Mouse (Mus musculus) heart, embryonic 11.5 days (tissue): ENCODE data around the gene Prkaca. TPM values are rescaled to one million over a fixed set of nuclear protein-coding genes. Genes with fewer than 3 reads are reported as not detected.

ENCODE experiments used
- ATAC-seq: fragments of 200-750 bp; cut with Nextera tagmentation; replicated peaks from 2 replicates; pipeline ENCODE4 v1.8.0; 2017; ENCODE audit warnings: moderate library complexity; ENCODE audit not compliant: insufficient number of reproducible peaks, low FRiP score, low TSS enrichment
- H3K27ac ChIP-seq: fragments of 300-500 bp; sonication (generic); 2 replicates; pipeline ENCODE4 v1.5.1; 2014; ENCODE audit warnings: mild to moderate bottlenecking, low read depth, low read length
- H3K27me3 ChIP-seq: fragments of 300-500 bp; sonication (generic); 2 replicates; pipeline ENCODE4 v1.6.1; 2014; ENCODE audit warnings: mild to moderate bottlenecking, low read length, mixed read lengths; ENCODE audit not compliant: control insufficient read depth, insufficient read depth
- H3K36me3 ChIP-seq: fragments of 300-500 bp; sonication (generic); 2 replicates; pipeline ENCODE4 v1.6.1; 2014; ENCODE audit warnings: mild to moderate bottlenecking, low read length, moderate library complexity, mixed read lengths; ENCODE audit not compliant: control insufficient read depth, insufficient read depth
- H3K4me1 ChIP-seq: fragments of 300-500 bp; sonication (generic); 2 replicates; pipeline ENCODE4 v1.6.1; 2014; ENCODE audit warnings: low read length; ENCODE audit not compliant: control insufficient read depth, insufficient read depth
- H3K4me2 ChIP-seq: fragments of 300-500 bp; sonication (generic); 2 replicates; pipeline ENCODE4 v1.6.1; 2014; ENCODE audit warnings: mild to moderate bottlenecking, moderate library complexity
- H3K4me3 ChIP-seq: fragments of 300-500 bp; sonication (generic); 2 replicates; pipeline ENCODE4 v1.5.1; 2014; ENCODE audit warnings: low read depth, low read length
- H3K9ac ChIP-seq: fragments of 300-500 bp; sonication (generic); 2 replicates; pipeline ENCODE4 v1.6.1; 2014; ENCODE audit warnings: mild to moderate bottlenecking, low read depth, low read length, moderate library complexity
- H3K9me3 ChIP-seq: fragments of 300-500 bp; sonication (generic); replicated peaks from 2 replicates; pipeline ENCODE4 v1.6.1; 2016; ENCODE audit warnings: low read length; ENCODE audit not compliant: control insufficient read depth
- WGBS: fragments of 180-500 bp; shearing (Covaris S2); extraction: QIAGEN DNeasy Blood & Tissue Kit; methylation state at CpG from one replicate; pipeline ENCODE4 v1.1.7; 2014; ENCODE audit not compliant: insufficient replicate concordance; 5-methylcytosine and 5-hydroxymethylcytosine counted together
- microRNA counts: library from miRNA; unstranded; fragments of <30 nt; microRNA quantifications from one replicate; lab custom pipeline; 2015
- microRNA-seq: library from miRNA; unstranded; fragments of <30 nt; microRNA quantifications from one replicate; pipeline ENCODE4, GENCODE M21; 2016; ENCODE audit warnings: borderline number of aligned reads
- polyA plus RNA-seq: library from polyadenylated mRNA; unstranded; fragments of >200 nt; fragmentation: Nextera tagmentation; extraction: Ambion mirVana; gene quantifications from 2 replicates; pipeline ENCODE4 v1.2.1, GENCODE M21; 2014

Prkaca gene
- polyA plus RNA-seq, 1 experiment from 2014 or later = 139 TPM

DNA sequence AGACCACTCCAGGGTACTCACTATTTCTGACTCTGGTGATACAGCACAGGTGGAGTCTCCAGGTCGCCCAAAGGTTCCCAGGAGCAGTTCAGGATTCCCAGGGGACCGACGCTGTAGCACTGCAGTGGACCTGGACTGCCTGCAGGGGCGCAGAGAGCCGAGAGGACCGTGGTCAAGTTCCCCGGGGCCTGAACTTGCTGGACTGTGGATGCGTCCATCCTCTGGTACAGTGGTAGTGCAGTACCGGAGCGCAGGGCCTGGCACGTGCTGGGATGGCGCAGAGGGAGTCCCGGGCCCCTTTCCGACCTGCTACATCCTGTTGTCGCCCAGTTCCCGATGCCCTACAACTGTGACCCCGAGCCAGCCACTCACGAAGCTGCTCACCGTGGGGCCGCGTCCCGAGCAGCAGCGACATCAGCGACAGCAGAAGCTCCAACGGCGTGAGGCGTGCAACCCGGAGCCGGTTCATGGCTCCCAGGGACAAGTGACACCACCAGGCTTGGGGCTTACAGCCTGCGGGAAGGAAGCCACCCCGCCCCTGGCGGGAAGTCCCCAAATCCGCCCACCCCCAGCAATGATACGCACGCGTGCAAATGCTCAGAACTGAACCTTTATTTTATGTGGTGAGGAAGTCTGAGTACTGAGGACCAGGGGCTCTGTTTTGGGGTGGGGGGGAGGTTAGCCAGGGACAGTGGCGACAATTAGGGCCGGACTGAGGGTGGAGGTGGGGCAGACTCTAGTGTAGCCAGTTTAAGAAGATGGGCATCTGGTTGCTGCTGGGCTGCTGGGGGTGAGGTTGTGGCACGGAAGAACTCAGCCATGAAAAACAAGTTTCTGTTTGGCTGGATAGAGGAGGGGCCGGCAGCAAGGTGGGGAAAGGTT is 69.5 kb downstream of the Prkaca start, which contains the start of gene Il27ra:
Gene Il27ra, minus strand, starts transcription at position 524 of the 882 bp plus-strand sequence.
- peak; percentile 58; the same call in 1 of the 2 replicates for ATAC-seq
- H3K4me3 ChIP-seq = peak within 1 kb of the TSS; percentile 46
- H3K4me2 ChIP-seq = peak within 1 kb of the TSS; percentile 78
- 3% methylated on average over 40 of the region's 40 CpGs for WGBS
- peaks cover 51% of the 10 kb centered on the region for H3K27me3 ChIP-seq
- no peaks in the 10 kb centered on the region for H3K36me3 ChIP-seq
- peaks cover 5% of the 10 kb centered on the region; the same call in 1 of the 2 replicates for H3K4me1 ChIP-seq
- no peak within 1 kb of the TSS for H3K27ac ChIP-seq
- H3K9ac ChIP-seq = peak within 1 kb of the TSS; percentile 64
- no peaks in the 10 kb centered on the region for H3K9me3 ChIP-seq

DNA sequence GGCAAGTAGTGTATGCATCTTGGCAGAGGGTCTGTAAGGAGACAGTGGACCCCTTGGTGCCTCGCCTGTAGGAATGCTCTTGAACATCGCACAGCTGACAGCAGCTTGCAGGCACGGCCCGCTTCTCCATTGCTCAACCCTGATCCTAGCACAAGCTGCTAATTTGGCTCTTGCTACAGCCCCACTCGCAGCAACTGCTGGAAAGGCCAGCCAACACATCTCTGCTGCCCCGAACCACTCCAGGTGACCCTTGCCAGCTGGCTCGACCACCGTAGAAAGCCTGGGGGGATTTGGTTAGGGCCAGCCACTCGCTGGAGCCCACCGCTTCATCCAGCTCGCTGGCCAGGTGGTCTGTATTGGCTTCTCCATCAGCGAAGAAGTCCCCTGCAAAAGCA is 70.2 kb downstream of the Prkaca start:
- Histone ChIP-seq H3K4me3 (peak overlapping the region; percentile 46), H3K4me1 (peaks cover 5% of the 10 kb centered on the region; the same call in 1 of the 2 replicates), H3K9ac (no peak overlapping the region), H3K36me3 (no peaks in the 10 kb centered on the region), H3K9me3 (no peaks in the 10 kb centered on the region), H3K4me2 (peak overlapping the region; percentile 78), H3K27me3 (peaks cover 51% of the 10 kb centered on the region), H3K27ac (no peak overlapping the region)
- no peak for ATAC-seq
- 27% methylated on average over 12 of the region's 12 CpGs for WGBS

DNA sequence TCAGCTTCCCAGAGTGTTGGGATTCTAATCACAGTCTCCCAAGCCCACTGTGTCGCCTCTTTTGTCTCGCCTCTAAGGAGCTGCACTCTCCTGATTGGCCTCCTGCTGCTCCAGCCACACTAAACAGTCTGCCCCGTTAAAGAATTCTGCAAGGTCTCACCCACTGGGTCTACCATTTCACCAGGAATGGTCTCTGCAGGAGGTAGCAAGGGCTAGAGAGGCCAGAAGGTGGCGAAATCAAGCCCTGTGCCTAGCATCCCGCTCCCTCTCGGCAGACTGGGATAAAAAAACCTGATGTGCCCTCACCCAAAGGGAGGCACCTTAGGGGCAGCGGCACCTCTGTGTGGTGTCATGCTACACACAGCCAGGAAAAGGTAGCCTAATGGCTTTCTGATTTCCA is 71.3 kb downstream of the Prkaca start:
- no peak for ATAC-seq
- H3K4me1 ChIP-seq = peaks cover 5% of the 10 kb centered on the region; the same call in 1 of the 2 replicates
- 3% methylated on average over 7 of the region's 7 CpGs for WGBS

DNA sequence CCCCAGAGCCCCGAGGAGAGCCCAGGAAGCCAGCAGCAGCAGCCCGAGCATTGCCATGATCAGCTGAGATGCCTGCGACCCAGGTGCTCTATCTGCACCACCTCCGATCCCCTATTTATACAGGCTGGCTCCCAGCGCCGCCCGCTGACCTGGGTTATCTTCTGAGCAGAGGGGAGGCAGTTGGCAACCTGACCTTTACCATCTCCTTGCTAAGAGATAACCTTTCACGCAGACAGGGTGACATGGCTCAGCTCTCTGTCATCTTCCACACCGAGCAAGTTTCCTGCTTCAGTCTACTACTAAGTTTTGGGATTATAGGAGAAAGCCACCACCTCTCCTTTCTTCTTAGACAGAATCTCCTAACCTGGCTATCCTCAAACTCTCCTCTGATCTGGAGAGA is 72.1 kb downstream of the Prkaca start, which contains the start of gene Rln3:
Gene Rln3, minus strand, starts transcription at position 101 of the 400 bp plus-strand sequence.
- Histone ChIP-seq H3K9me3 (no peaks in the 10 kb centered on the region), H3K27ac (no peak within 1 kb of the TSS), H3K9ac (no peak within 1 kb of the TSS), H3K36me3 (no peaks in the 10 kb centered on the region), H3K4me3 (no peak within 1 kb of the TSS), H3K4me2 (peak within 1 kb of the TSS; percentile 46), H3K4me1 (peaks cover 3% of the 10 kb centered on the region; the same call in 1 of the 2 replicates), H3K27me3 (peaks cover 47% of the 10 kb centered on the region)
- 2% methylated on average over 9 of the region's 9 CpGs for WGBS
- no peak for ATAC-seq

More for the DNA sequence above, 71.3 kb downstream of the Prkaca start:
- no peaks in the 10 kb centered on the region for H3K9me3 ChIP-seq
- no peak overlapping the region for H3K4me2 ChIP-seq
- H3K4me3 ChIP-seq = no peak overlapping the region
- no peaks in the 10 kb centered on the region for H3K36me3 ChIP-seq
- H3K27me3 ChIP-seq = peaks cover 47% of the 10 kb centered on the region
- no peak overlapping the region for H3K9ac ChIP-seq
- no peak overlapping the region for H3K27ac ChIP-seq

MicroRNAs within 50 kb of the gene (microRNA counts, 519-probe panel; counts per million panel counts)
- microRNA mmu-miR-1199 (lab: Ali Mortazavi, UCI) = 32.2 counts per million

Small RNA genes lying within 50 kb of the gene (microRNA-seq; reads per million reads assigned to microRNA genes)
- gene Gm44330 (not detected), gene Gm44450 (not detected), gene Mir1199 (1.2 reads per million, percentile 16 among the genes with 10 or more reads in this experiment), gene Mir8111 (2.2 reads per million, percentile 27 among the genes with 10 or more reads in this experiment)

Other genes with a start within 250 kb of the Prkaca start
- 17.6 and 18.8 TPM in 2 replicates for gene Adgre5, start 231.7 kb upstream of the Prkaca start, polyA plus RNA-seq
- 10.2 and 13.5 TPM in 2 replicates for gene Adgrl1, start 72.9 kb upstream of the Prkaca start, polyA plus RNA-seq
- 0.58 and 0.76 TPM in 2 replicates for gene Gm10644, start 17.8 kb upstream of the Prkaca start, polyA plus RNA-seq
- gene Asf1b, start 17.5 kb upstream of the Prkaca start, polyA plus RNA-seq = 69.4 and 72.2 TPM in 2 replicates
- gene Samd1, start 24.7 kb downstream of the Prkaca start, polyA plus RNA-seq = 8.1 and 10.1 TPM in 2 replicates
- gene 1700067K01Rik, start 28.5 kb downstream of the Prkaca start, polyA plus RNA-seq = 0.42 and 0.52 TPM in 2 replicates
- 0.11 TPM in 1 of 2 replicates, not detected in the other for gene 2210011C24Rik, start 39.2 kb downstream of the Prkaca start, polyA plus RNA-seq
- 0.57 and 0.77 TPM in 2 replicates for gene Palm3, start 48.5 kb downstream of the Prkaca start, polyA plus RNA-seq
- 3.5 and 4.1 TPM in 2 replicates for gene Il27ra, start 69.6 kb downstream of the Prkaca start, polyA plus RNA-seq
- gene Rln3, start 72.0 kb downstream of the Prkaca start, polyA plus RNA-seq = not detected in 2 replicates
- 1.0 and 1.1 TPM in 2 replicates for gene Gm10643, start 92.1 kb downstream of the Prkaca start, polyA plus RNA-seq
- gene Rfx1, start 93.8 kb downstream of the Prkaca start, polyA plus RNA-seq = 7.5 and 7.9 TPM in 2 replicates
- 7.5 and 8.8 TPM in 2 replicates for gene Dcaf15, start 131.8 kb downstream of the Prkaca start, polyA plus RNA-seq
- gene Podnl1, start 153.0 kb downstream of the Prkaca start, polyA plus RNA-seq = 0.14 TPM in 1 of 2 replicates, not detected in the other
- gene Cc2d1a, start 174.9 kb downstream of the Prkaca start, polyA plus RNA-seq = 11.1 and 12.6 TPM in 2 replicates
- gene 4930432K21Rik, start 175.0 kb downstream of the Prkaca start, polyA plus RNA-seq = 0.44 and 0.59 TPM in 2 replicates
- 1.4 and 2.8 TPM in 2 replicates for gene Nanos3, start 212.2 kb downstream of the Prkaca start, polyA plus RNA-seq